ENCODE assay signal across 15 mouse cellular contexts in genomic region chr14:32439744-32440143, GRCm38 (mm10). TPM values are rescaled to one million over a fixed set of nuclear protein-coding genes. Genes with fewer than 3 reads are reported as not detected.
DNase-seq lines count a peak whose midpoint lies in the region; ATAC-seq and TF ChIP-seq lines count a peak whose summit lies in the region.
"Had no signal": no experiment of that assay in that cellular context is flagged by ENCODE, and none has a peak within 500 bp of the region (broad histone marks: within the 10 kb centered on the region; RNA-seq: fewer than 3 reads in every experiment).

No protein-coding gene starts in this region.

- DNase-seq in heart, embryonic 10.5 days (ENCODE audit: low spot score): peak; percentile 51
- no peak for DNase-seq in heart, adult 8-10 months (ENCODE audit: low spot score)
- peak; percentile 85 for DNase-seq in MN1 (ENCODE audit: low spot score)
- DNase-seq in forebrain, postnatal 0 days: peak; percentile 52
- DNase-seq in layer of hippocampus, postnatal 10 days (ENCODE audit: low spot score in 2 of 2): peak; percentile 15 to 33
- no peak for DNase-seq in ovary, postnatal 14 days (ENCODE audit: low spot score)
- no peak for DNase-seq in thymus, postnatal 4 days
- no peak for DNase-seq in cerebellum, adult 11 months
- DNase-seq: adrenal gland, postnatal 14 days; cerebellum, adult 9-10 months; heart, postnatal 36 days; liver, embryonic 13.5 days had no signal

- H3K4me3 ChIP-seq in heart, embryonic 10.5 days: no peak overlapping the region
- no peak overlapping the region for H3K4me3 ChIP-seq in forebrain, postnatal 0 days (ENCODE audit: low read depth, low read length)
- H3K4me3 ChIP-seq: liver, embryonic 13.5 days; megakaryocyte, embryonic 14.5 days had no signal

- no peak for TF ChIP-seq CTCF in forebrain, postnatal 0 days (IDR thresholded peaks at IDR 0.05; ENCODE audit: low read depth)

- 51% methylated on average over 3 of the region's 3 CpGs for WGBS in heart, embryonic 10.5 days
- 16% methylated on average over 3 of the region's 3 CpGs for WGBS in forebrain, postnatal 0 days

- H3K27ac ChIP-seq in heart, embryonic 10.5 days: no peak overlapping the region
- H3K27ac ChIP-seq in forebrain, postnatal 0 days (ENCODE audit: low read depth, low read length): no peak overlapping the region
- H3K27ac ChIP-seq: liver, embryonic 13.5 days had no signal

- no peak overlapping the region for H3K4me2 ChIP-seq in forebrain, postnatal 0 days (ENCODE audit: low read depth)
- H3K4me2 ChIP-seq: liver, embryonic 13.5 days had no signal

- ATAC-seq in forebrain, postnatal 0 days: peak; percentile 89

- no peaks in the 10 kb centered on the region for H3K36me3 ChIP-seq in heart, embryonic 10.5 days
- H3K36me3 ChIP-seq in forebrain, postnatal 0 days (ENCODE audit: insufficient read depth): no peaks in the 10 kb centered on the region
- H3K36me3 ChIP-seq: liver, embryonic 13.5 days had no signal

- peaks cover 36% of the 10 kb centered on the region; the same call in 1 of the 2 replicates for H3K27me3 ChIP-seq in heart, embryonic 10.5 days (ENCODE audit: insufficient read depth, poor library complexity, severe bottlenecking)
- no peaks in the 10 kb centered on the region for H3K27me3 ChIP-seq in forebrain, postnatal 0 days (ENCODE audit: insufficient read depth, low read length)

- no peaks in the 10 kb centered on the region for H3K4me1 ChIP-seq in heart, embryonic 10.5 days
- H3K4me1 ChIP-seq in forebrain, postnatal 0 days (ENCODE audit: insufficient read depth): no peaks in the 10 kb centered on the region
- H3K4me1 ChIP-seq: liver, embryonic 13.5 days; megakaryocyte, embryonic 14.5 days had no signal

- no peaks in the 10 kb centered on the region for H3K9me3 ChIP-seq in heart, embryonic 10.5 days
- no peaks in the 10 kb centered on the region for H3K9me3 ChIP-seq in forebrain, postnatal 0 days (ENCODE audit: low read length)
- H3K9me3 ChIP-seq: liver, embryonic 13.5 days; megakaryocyte, embryonic 14.5 days had no signal

- no peak overlapping the region for H3K9ac ChIP-seq in forebrain, postnatal 0 days
- H3K9ac ChIP-seq: liver, embryonic 13.5 days had no signal

RNA-seq across cellular contexts. Expression of gene Slc18a3, which starts 24.9 kb away (rescaled TPM):
- 0.06 and 0.24 TPM in 2 replicates for polyA plus RNA-seq in heart, embryonic 10.5 days (2016; fragmentation: Nextera tagmentation; extraction: Ambion mirVana)
- under 1 TPM in 1 of 4 experiments, not detected in 3; 0.19 TPM for total RNA-seq in heart, adult 8-10 months (2022)
- total RNA-seq in forebrain, postnatal 0 days (2014; rRNA removed): 2.2 and 2.4 TPM in 2 replicates
- 3.0 and 4.4 TPM in 2 replicates for polyA plus RNA-seq in forebrain, postnatal 0 days (2015; fragmentation: Nextera tagmentation; extraction: Ambion mirVana)
- under 1 TPM in 1 of 2 experiments, not detected in 1; 0.30 TPM for total RNA-seq in layer of hippocampus, postnatal 10 days (2021)
- total RNA-seq: adrenal gland, postnatal 14 days; gastrocnemius, postnatal 4 days had no signal
- polyA plus RNA-seq: C2C12; liver, embryonic 13.5 days had no signal

RNA-seq across cellular contexts. Expression of gene Chat, which starts 26.0 kb away (rescaled TPM):
- 0.06 and 0.10 TPM in 2 replicates for polyA plus RNA-seq in heart, embryonic 10.5 days (2016; fragmentation: Nextera tagmentation; extraction: Ambion mirVana)
- not detected for total RNA-seq in heart, adult 8-10 months (2022)
- total RNA-seq in forebrain, postnatal 0 days (2014; rRNA removed): 0.69 and 0.90 TPM in 2 replicates
- 0.15 and 0.47 TPM in 2 replicates for polyA plus RNA-seq in forebrain, postnatal 0 days (2015; fragmentation: Nextera tagmentation; extraction: Ambion mirVana)
- total RNA-seq in layer of hippocampus, postnatal 10 days (2021): not detected
- total RNA-seq: adrenal gland, postnatal 14 days; gastrocnemius, postnatal 4 days; heart, postnatal 36 days had no signal
- polyA plus RNA-seq: C2C12; liver, embryonic 13.5 days had no signal

RNA-seq across cellular contexts. Expression of gene 1700024G13Rik, which starts 51.6 kb away (rescaled TPM):
- not detected in 2 replicates for polyA plus RNA-seq in heart, embryonic 10.5 days (2016; fragmentation: Nextera tagmentation; extraction: Ambion mirVana)
- not detected for total RNA-seq in heart, adult 8-10 months (2022)
- total RNA-seq in forebrain, postnatal 0 days (2014; rRNA removed): 0.38 and 0.46 TPM in 2 replicates
- polyA plus RNA-seq in forebrain, postnatal 0 days (2015; fragmentation: Nextera tagmentation; extraction: Ambion mirVana): 1.1 and 1.2 TPM in 2 replicates
- total RNA-seq in layer of hippocampus, postnatal 10 days (2021): 1 to 10 TPM in 1 of 2 experiments, not detected in 1; 1.1 TPM
- total RNA-seq: adrenal gland, postnatal 14 days; gastrocnemius, postnatal 4 days; heart, postnatal 36 days had no signal
- polyA plus RNA-seq: C2C12; liver, embryonic 13.5 days had no signal

Comparison
In these comparisons a context has a peak if more than half of its experiments do, and no peak if none do; other contexts are left out.
1. DNase-seq: peak in heart, embryonic 10.5 days (single experiment), MN1 (single experiment), forebrain, postnatal 0 days (single experiment) and layer of hippocampus, postnatal 10 days (2 of 2); none in heart, adult 8-10 months (single experiment), ovary, postnatal 14 days (single experiment), thymus, postnatal 4 days (single experiment) and cerebellum, adult 11 months (single experiment).